Mouse (Mus musculus): ENCODE results near the gene Kcnmb3. TPM values are rescaled to one million over a fixed set of nuclear protein-coding genes. Genes with fewer than 3 reads are reported as not detected.

Kcnmb3 gene
- polyA plus RNA-seq, 1 experiment from 2014 or later: 0.28 TPM

DNA sequence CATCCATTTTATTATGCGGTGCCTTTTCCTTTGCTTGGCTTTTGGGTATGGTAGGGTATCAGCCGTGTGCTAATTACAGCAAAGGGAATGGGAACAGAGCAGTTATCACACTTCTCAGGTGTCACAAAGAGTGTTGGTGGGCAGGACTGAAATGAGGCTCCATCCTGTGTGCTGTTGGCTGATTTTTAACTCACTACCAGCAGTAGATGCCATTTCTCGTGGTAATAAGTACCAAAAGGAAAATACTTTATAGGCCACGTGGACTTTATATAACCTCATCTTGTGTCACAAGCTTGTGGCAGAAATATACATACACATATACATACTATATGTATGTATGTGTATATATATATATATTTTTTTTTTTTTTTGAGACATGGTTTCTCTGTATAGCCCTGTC is 24.7 kb downstream of the Kcnmb3 start:
- Histone ChIP-seq H3K9me3 (ENCODE audit: control insufficient read depth, low read length) (no peaks in the 10 kb centered on the region), H3K27ac (replicated peaks; ENCODE audit: low read depth, low read length) (no peak overlapping the region), H3K9ac (ENCODE audit: low read length) (no peak overlapping the region), H3K4me3 (ENCODE audit: low read depth, low read length) (no peak overlapping the region), H3K27me3 (ENCODE audit: control insufficient read depth, insufficient read depth, low read length) (no peaks in the 10 kb centered on the region), H3K4me2 (ENCODE audit: low read depth, severe bottlenecking) (no peak overlapping the region), H3K36me3 (ENCODE audit: control insufficient read depth, insufficient read depth, low read length) (no peaks in the 10 kb centered on the region), H3K4me1 (ENCODE audit: control insufficient read depth, insufficient read depth, low read length) (peaks cover 6% of the 10 kb centered on the region; the same call in 1 of the 2 replicates)
- 91% methylated on average over 4 of the region's 4 CpGs for WGBS
- no peak for ATAC-seq (ENCODE audit: insufficient number of reproducible peaks, low FRiP score, low TSS enrichment, low read depth)
- no peak for DNase-seq (ENCODE audit: low spot score)

DNA sequence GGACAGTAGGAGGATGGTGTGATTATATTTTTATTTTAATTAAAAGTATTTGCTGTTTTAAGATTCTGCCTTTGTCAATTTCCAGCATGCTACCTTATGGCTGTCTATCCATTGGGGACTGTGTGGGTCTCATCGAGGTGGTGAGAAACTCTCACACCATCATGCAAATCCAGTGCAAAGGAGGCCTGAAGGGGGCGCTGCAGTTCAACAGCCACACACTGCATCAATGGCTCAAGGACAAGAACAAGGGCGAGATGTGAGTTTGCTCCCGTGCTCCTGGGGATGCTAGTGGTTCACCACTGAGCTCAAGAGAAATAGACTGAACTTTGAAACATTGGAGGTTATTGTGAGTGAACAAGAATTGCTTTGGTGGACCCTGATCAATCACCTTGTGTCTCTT is 32.3 kb downstream of the Kcnmb3 start:
- no peaks in the 10 kb centered on the region; the same call in 1 of the 2 replicates for H3K36me3 ChIP-seq (ENCODE audit: control insufficient read depth, insufficient read depth, low read length)
- DNase-seq (ENCODE audit: low spot score): peak; percentile 57
- ATAC-seq (ENCODE audit: insufficient number of reproducible peaks, low FRiP score, low TSS enrichment, low read depth): no peak
- 65% methylated on average over 4 of the region's 4 CpGs for WGBS
- H3K4me2 ChIP-seq (ENCODE audit: low read depth, severe bottlenecking): no peak overlapping the region
- H3K9ac ChIP-seq (ENCODE audit: low read length): no peak overlapping the region
- no peak overlapping the region for H3K4me3 ChIP-seq (ENCODE audit: low read depth, low read length)
- no peaks in the 10 kb centered on the region for H3K9me3 ChIP-seq (ENCODE audit: control insufficient read depth, low read length)
- no peaks in the 10 kb centered on the region for H3K27me3 ChIP-seq (ENCODE audit: control insufficient read depth, insufficient read depth, low read length)
- H3K4me1 ChIP-seq (ENCODE audit: control insufficient read depth, insufficient read depth, low read length): no peaks in the 10 kb centered on the region
- no peak overlapping the region for H3K27ac ChIP-seq (replicated peaks; ENCODE audit: low read depth, low read length)

DNA sequence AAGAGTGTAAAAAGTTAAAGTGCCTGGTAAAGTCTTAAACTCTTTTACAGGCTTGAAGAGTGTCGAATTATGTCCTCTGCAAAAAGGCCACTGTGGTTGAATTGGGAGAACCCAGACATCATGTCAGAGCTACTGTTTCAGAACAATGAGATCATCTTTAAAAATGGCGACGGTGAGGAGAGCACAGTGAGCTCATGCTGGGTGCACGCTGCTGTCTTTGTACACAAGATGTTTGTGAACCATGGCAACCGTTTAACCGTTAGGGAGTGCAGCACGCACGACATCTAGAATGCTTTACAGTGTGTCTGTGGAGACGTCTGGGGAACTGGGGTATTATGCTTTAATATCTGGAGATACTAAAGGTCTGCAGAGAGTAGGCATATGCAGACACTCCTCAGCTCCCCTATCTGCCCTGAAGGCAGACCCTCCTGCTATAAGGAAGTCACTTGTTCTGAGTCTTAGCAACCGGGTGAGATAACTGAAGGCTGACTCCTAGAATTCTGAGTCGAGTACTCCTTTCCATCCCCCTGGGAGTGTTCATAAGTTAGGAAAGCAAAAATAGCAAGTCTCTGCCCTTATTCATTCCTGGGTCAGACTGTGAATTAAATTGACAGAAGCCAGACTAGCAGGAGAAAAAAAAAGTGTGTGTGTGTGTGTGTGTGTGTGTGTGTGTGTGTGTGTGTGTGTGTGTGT is 37.6 kb downstream of the Kcnmb3 start:
- ATAC-seq (ENCODE audit: insufficient number of reproducible peaks, low FRiP score, low TSS enrichment, low read depth) (no peak), DNase-seq (ENCODE audit: low spot score) (no peak)
- H3K27me3 ChIP-seq (ENCODE audit: control insufficient read depth, insufficient read depth, low read length): no peaks in the 10 kb centered on the region
- H3K36me3 ChIP-seq (ENCODE audit: control insufficient read depth, insufficient read depth, low read length): peaks cover 6% of the 10 kb centered on the region
- H3K9ac ChIP-seq (ENCODE audit: low read length): no peak overlapping the region
- 87% methylated on average over 11 of the region's 11 CpGs for WGBS
- H3K4me3 ChIP-seq (ENCODE audit: low read depth, low read length): no peak overlapping the region
- H3K9me3 ChIP-seq (ENCODE audit: control insufficient read depth, low read length): no peaks in the 10 kb centered on the region
- H3K27ac ChIP-seq (replicated peaks; ENCODE audit: low read depth, low read length): no peak overlapping the region
- H3K4me2 ChIP-seq (ENCODE audit: low read depth, severe bottlenecking): no peak overlapping the region
- no peaks in the 10 kb centered on the region for H3K4me1 ChIP-seq (ENCODE audit: control insufficient read depth, insufficient read depth, low read length)

DNA sequence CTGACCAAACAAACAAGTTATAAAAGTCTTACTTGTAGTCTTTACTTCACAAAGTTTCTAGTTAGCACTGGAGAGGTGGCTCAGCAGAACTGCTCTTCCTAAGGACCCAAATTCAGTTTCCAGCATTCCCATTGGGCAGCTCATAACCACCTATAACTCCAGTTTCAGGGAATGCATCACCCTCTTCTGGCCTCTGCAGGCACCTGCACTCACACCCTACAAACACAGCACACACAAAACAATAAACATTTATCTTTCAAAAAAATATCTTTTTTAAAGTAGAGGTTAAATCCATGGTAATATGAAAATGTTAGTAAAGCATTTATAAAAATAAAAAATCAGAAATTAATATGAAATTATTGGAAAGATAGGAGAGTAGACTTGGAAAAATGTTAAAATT is 50.3 kb downstream of the Kcnmb3 start:
- ATAC-seq (ENCODE audit: insufficient number of reproducible peaks, low FRiP score, low TSS enrichment, low read depth): no peak
- DNase-seq (ENCODE audit: low spot score): no peak
- H3K9ac ChIP-seq (ENCODE audit: low read length): no peak overlapping the region
- H3K27ac ChIP-seq (replicated peaks; ENCODE audit: low read depth, low read length): no peak overlapping the region
- H3K4me2 ChIP-seq (ENCODE audit: low read depth, severe bottlenecking): no peak overlapping the region
- no peak overlapping the region for H3K4me3 ChIP-seq (ENCODE audit: low read depth, low read length)
- no peaks in the 10 kb centered on the region for H3K4me1 ChIP-seq (ENCODE audit: control insufficient read depth, insufficient read depth, low read length)
- no peaks in the 10 kb centered on the region for H3K9me3 ChIP-seq (ENCODE audit: control insufficient read depth, low read length)
- no peaks in the 10 kb centered on the region for H3K27me3 ChIP-seq (ENCODE audit: control insufficient read depth, insufficient read depth, low read length)
- peaks cover 10% of the 10 kb centered on the region; the same call in 1 of the 2 replicates for H3K36me3 ChIP-seq (ENCODE audit: control insufficient read depth, insufficient read depth, low read length)

DNA sequence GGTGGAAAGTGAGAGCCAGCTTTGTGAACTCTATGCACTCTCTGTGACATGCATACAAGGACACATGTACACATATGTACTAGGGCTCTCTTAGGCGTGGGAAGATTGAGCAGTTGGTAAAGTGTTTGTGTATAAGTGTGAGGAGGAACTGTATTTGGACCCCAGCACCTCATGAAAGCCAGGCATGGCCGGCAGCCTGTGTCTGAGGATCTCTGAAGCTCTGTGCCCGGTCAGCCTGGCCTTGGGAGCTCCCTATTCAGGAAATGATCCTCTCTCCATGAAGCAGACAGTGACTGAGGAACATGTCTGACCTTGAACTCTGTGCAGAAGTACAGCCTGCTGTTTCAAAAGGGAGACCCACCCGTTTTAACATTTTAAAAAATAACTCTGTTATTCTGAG is 53.3 kb downstream of the Kcnmb3 start:
- Histone ChIP-seq H3K27me3 (ENCODE audit: control insufficient read depth, insufficient read depth, low read length) (no peaks in the 10 kb centered on the region), H3K4me1 (ENCODE audit: control insufficient read depth, insufficient read depth, low read length) (no peaks in the 10 kb centered on the region), H3K36me3 (ENCODE audit: control insufficient read depth, insufficient read depth, low read length) (peaks cover 7% of the 10 kb centered on the region; the same call in 1 of the 2 replicates), H3K4me3 (ENCODE audit: low read depth, low read length) (no peak overlapping the region), H3K27ac (replicated peaks; ENCODE audit: low read depth, low read length) (no peak overlapping the region), H3K9ac (ENCODE audit: low read length) (no peak overlapping the region), H3K9me3 (ENCODE audit: control insufficient read depth, low read length) (no peaks in the 10 kb centered on the region), H3K4me2 (ENCODE audit: low read depth, severe bottlenecking) (no peak overlapping the region)
- DNase-seq (ENCODE audit: low spot score): no peak
- 88% methylated on average over 4 of the region's 4 CpGs for WGBS
- no peak for ATAC-seq (ENCODE audit: insufficient number of reproducible peaks, low FRiP score, low TSS enrichment, low read depth)

DNA sequence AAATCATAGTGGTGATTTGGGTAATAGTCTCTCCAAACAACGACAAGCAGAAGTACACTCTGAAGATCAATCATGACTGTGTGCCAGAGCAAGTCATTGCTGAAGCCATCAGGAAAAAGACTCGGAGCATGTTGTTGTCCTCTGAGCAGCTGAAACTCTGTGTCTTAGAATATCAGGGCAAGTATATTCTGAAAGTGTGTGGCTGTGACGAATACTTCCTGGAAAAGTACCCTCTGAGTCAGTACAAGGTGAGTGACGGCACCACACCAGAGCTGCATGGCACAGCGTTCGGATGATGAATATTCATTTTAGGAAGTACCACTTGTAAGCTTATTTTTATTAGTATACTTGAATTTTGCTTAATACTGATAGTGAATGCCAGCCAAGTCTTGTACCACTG is 54.2 kb downstream of the Kcnmb3 start:
- H3K27ac ChIP-seq (replicated peaks; ENCODE audit: low read depth, low read length): no peak overlapping the region
- H3K9me3 ChIP-seq (ENCODE audit: control insufficient read depth, low read length): no peaks in the 10 kb centered on the region
- H3K36me3 ChIP-seq (ENCODE audit: control insufficient read depth, insufficient read depth, low read length): peaks cover 7% of the 10 kb centered on the region; the same call in 1 of the 2 replicates
- ATAC-seq (ENCODE audit: insufficient number of reproducible peaks, low FRiP score, low TSS enrichment, low read depth) (no peak), DNase-seq (ENCODE audit: low spot score) (no peak)
- no peak overlapping the region for H3K4me2 ChIP-seq (ENCODE audit: low read depth, severe bottlenecking)
- H3K9ac ChIP-seq (ENCODE audit: low read length): no peak overlapping the region
- H3K4me3 ChIP-seq (ENCODE audit: low read depth, low read length): no peak overlapping the region
- H3K4me1 ChIP-seq (ENCODE audit: control insufficient read depth, insufficient read depth, low read length): no peaks in the 10 kb centered on the region
- no peaks in the 10 kb centered on the region for H3K27me3 ChIP-seq (ENCODE audit: control insufficient read depth, insufficient read depth, low read length)
- 93% methylated on average over 6 of the region's 6 CpGs for WGBS

DNA sequence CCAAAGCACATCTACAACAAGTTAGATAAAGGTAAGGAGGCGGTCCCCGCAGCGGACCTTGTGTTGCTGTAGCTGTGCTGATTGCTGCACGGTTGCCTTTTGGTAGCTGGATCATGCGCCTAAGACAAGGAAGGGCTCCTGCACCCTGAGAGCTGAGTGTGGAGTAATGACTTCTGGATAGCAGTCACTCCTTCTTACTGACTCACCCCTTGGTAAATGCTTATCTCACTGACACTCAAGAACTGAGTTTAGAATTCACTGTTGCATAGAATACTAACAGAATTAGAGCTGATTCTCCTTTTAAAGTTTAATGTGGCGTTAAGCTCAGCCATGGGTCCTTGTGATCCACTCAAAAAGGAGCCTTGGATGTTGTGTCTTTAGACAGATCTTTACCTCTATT is 54.7 kb downstream of the Kcnmb3 start:
- Histone ChIP-seq H3K4me1 (ENCODE audit: control insufficient read depth, insufficient read depth, low read length) (no peaks in the 10 kb centered on the region), H3K27me3 (ENCODE audit: control insufficient read depth, insufficient read depth, low read length) (no peaks in the 10 kb centered on the region), H3K9me3 (ENCODE audit: control insufficient read depth, low read length) (no peaks in the 10 kb centered on the region), H3K4me3 (ENCODE audit: low read depth, low read length) (no peak overlapping the region), H3K27ac (replicated peaks; ENCODE audit: low read depth, low read length) (no peak overlapping the region), H3K9ac (ENCODE audit: low read length) (no peak overlapping the region), H3K4me2 (ENCODE audit: low read depth, severe bottlenecking) (no peak overlapping the region), H3K36me3 (ENCODE audit: control insufficient read depth, insufficient read depth, low read length) (peaks cover 7% of the 10 kb centered on the region; the same call in 1 of the 2 replicates)
- WGBS: 93% methylated on average over 6 of the region's 6 CpGs
- ATAC-seq (ENCODE audit: insufficient number of reproducible peaks, low FRiP score, low TSS enrichment, low read depth): no peak
- DNase-seq (ENCODE audit: low spot score): no peak

DNA sequence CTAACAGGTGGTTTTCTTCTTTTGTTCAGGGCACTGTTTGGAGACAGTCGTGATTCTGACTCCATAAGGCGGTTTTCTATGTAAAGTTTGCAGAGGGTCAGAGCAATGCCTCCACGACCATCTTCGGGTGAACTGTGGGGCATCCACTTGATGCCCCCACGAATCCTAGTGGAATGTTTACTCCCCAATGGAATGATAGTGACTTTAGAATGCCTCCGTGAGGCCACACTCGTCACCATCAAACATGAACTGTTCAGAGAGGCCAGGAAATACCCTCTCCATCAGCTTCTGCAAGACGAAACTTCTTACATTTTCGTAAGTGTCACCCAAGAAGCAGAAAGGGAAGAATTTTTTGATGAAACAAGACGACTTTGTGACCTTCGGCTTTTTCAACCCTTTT is 55.9 kb downstream of the Kcnmb3 start:
- Histone ChIP-seq H3K36me3 (ENCODE audit: control insufficient read depth, insufficient read depth, low read length) (peaks cover 4% of the 10 kb centered on the region; the same call in 1 of the 2 replicates), H3K4me3 (ENCODE audit: low read depth, low read length) (no peak overlapping the region), H3K27ac (replicated peaks; ENCODE audit: low read depth, low read length) (no peak overlapping the region), H3K4me2 (ENCODE audit: low read depth, severe bottlenecking) (no peak overlapping the region), H3K9me3 (ENCODE audit: control insufficient read depth, low read length) (no peaks in the 10 kb centered on the region), H3K4me1 (ENCODE audit: control insufficient read depth, insufficient read depth, low read length) (no peaks in the 10 kb centered on the region), H3K9ac (ENCODE audit: low read length) (no peak overlapping the region), H3K27me3 (ENCODE audit: control insufficient read depth, insufficient read depth, low read length) (no peaks in the 10 kb centered on the region)
- WGBS: 88% methylated on average over 11 of the region's 11 CpGs
- DNase-seq (ENCODE audit: low spot score) (no peak), ATAC-seq (ENCODE audit: insufficient number of reproducible peaks, low FRiP score, low TSS enrichment, low read depth) (no peak)

DNA sequence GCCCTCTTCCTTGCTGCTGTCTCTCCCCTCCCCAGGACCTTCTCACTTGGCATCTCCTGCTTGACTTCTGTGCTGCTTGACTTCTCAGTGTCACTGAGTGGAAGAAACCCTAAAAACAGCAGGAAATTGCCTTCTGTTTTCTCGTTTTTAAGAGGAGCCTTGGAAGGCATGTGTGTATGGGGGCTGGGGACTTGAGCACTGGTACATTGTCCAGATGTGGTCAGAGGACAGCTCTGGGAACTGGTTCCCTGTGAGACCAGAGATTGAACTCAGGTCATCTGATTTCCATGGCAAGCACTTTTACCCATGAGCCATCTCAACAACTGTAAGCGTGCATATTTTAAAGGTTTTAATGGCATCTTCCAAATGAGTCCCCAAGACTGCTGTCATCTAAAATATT is 58.0 kb downstream of the Kcnmb3 start:
- Histone ChIP-seq H3K4me2 (ENCODE audit: low read depth, severe bottlenecking) (no peak overlapping the region), H3K4me3 (ENCODE audit: low read depth, low read length) (no peak overlapping the region), H3K27me3 (ENCODE audit: control insufficient read depth, insufficient read depth, low read length) (no peaks in the 10 kb centered on the region), H3K36me3 (ENCODE audit: control insufficient read depth, insufficient read depth, low read length) (peaks cover 4% of the 10 kb centered on the region; the same call in 1 of the 2 replicates), H3K4me1 (ENCODE audit: control insufficient read depth, insufficient read depth, low read length) (no peaks in the 10 kb centered on the region), H3K9me3 (ENCODE audit: control insufficient read depth, low read length) (no peaks in the 10 kb centered on the region), H3K27ac (replicated peaks; ENCODE audit: low read depth, low read length) (no peak overlapping the region), H3K9ac (ENCODE audit: low read length) (no peak overlapping the region)
- ATAC-seq (ENCODE audit: insufficient number of reproducible peaks, low FRiP score, low TSS enrichment, low read depth) (no peak), DNase-seq (ENCODE audit: low spot score) (no peak)
- 67% methylated on average over 2 of the region's 2 CpGs for WGBS

Data from limb, embryonic 11.5 days (tissue).